Mouse (Mus musculus) CH12.LX (cell line): ENCODE results near the gene Ccl17.

Experiments used
- CHD2 ChIP-seq: IDR thresholded peaks from 2 replicates; pipeline ENCODE4 v1.6.1; 2011; ENCODE audit warnings: low read length, improper control_type of control experiment
- CTCF ChIP-seq, 2 experiments: IDR thresholded peaks in 1 of 2; conservative IDR thresholded peaks in 1 of 2; 2 replicates each; pipeline ENCODE4 v1.5.1; 2011 to 2012; ENCODE audit warnings: low read depth in 2 of 2, low read length in 2 of 2, improper control_type of control experiment in 1 of 2, inconsistent platforms in 1 of 2, mild to moderate bottlenecking in 1 of 2, moderate library complexity in 1 of 2
- KAT2A ChIP-seq: IDR thresholded peaks from 2 replicates; pipeline ENCODE4 v1.6.1; 2012; ENCODE audit warnings: low read length, improper control_type of control experiment, inconsistent platforms; ENCODE audit not compliant: insufficient replicate concordance
- MAFK ChIP-seq: IDR thresholded peaks from 2 replicates; pipeline ENCODE4 v1.6.1; 2011; ENCODE audit warnings: low read length, improper control_type of control experiment; ENCODE audit not compliant: insufficient replicate concordance
- MAX ChIP-seq: IDR thresholded peaks from 2 replicates; pipeline ENCODE4 v1.6.1; 2011; ENCODE audit warnings: low read length, improper control_type of control experiment
- MAZ ChIP-seq: IDR thresholded peaks from 2 replicates; pipeline ENCODE4 v1.6.1; 2012; ENCODE audit warnings: low read depth, mild to moderate bottlenecking, inconsistent platforms, low read length, improper control_type of control experiment, moderate library complexity
- PAX5 ChIP-seq: IDR thresholded peaks from 2 replicates; pipeline ENCODE4 v1.6.1; 2012; ENCODE audit warnings: low read length, inconsistent platforms, mixed read lengths
- POLR2A ChIP-seq: IDR thresholded peaks from 2 replicates; pipeline ENCODE4 v1.6.1; 2011; ENCODE audit warnings: low read depth, mild to moderate bottlenecking, improper control_type of control experiment, low read length
- RAD21 ChIP-seq: IDR thresholded peaks from 2 replicates; pipeline ENCODE4 v1.6.1; 2011; ENCODE audit warnings: low read depth, mild to moderate bottlenecking, low read length, improper control_type of control experiment, moderate library complexity
- ZMIZ1 ChIP-seq: IDR thresholded peaks from 2 replicates; pipeline ENCODE4 v1.6.1; 2012; ENCODE audit warnings: low read depth, mild to moderate bottlenecking, inconsistent platforms, low read length, improper control_type of control experiment

DNA sequence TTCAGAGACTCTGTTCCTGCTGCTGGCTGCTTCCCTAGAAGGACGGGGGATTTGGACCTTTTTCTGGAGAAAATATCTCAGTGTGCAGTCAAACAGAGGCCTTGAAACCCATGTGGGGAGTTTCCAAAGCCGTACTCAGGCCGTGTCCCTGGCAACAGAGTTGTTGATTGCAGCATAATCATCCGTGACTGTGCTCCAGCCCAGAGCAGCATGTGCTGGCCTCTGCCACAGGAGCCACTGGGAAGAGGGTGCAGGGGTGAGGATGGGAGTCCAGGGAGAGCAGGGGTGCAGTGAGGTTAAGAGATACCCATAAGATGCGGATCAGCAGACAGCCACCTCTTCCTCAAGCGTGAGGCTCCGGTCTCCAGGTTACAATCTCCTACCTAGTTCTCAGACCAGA, 2.7 kb upstream of the Ccl17 start:
- no peak for TF ChIP-seq CHD2
- no peak for TF ChIP-seq CTCF (conservative IDR thresholded peaks at IDR 0.05 in 1 of 2, IDR thresholded peaks at IDR 0.05 in 1 of 2; ENCODE audit: low read depth in 2 of 2, low read length in 2 of 2)
- no peak for TF ChIP-seq ZMIZ1
- TF ChIP-seq PAX5: no peak
- TF ChIP-seq MAFK: no peak
- no peak for TF ChIP-seq MAZ
- TF ChIP-seq MAX: no peak
- no peak for TF ChIP-seq POLR2A
- no peak for TF ChIP-seq RAD21
- TF ChIP-seq KAT2A: no peak
